Mouse (Mus musculus): ENCODE measurements at regions not wholly inside any gene's neighbourhood (a gene's known extent, or its start where the extent isn't known, plus 50 kb on each side); places are given as distances from the start of the nearest gene placed in this dataset.
A peak's percentile ranks its signal among the peaks of the same experiment; 100 is the strongest.

DNA sequence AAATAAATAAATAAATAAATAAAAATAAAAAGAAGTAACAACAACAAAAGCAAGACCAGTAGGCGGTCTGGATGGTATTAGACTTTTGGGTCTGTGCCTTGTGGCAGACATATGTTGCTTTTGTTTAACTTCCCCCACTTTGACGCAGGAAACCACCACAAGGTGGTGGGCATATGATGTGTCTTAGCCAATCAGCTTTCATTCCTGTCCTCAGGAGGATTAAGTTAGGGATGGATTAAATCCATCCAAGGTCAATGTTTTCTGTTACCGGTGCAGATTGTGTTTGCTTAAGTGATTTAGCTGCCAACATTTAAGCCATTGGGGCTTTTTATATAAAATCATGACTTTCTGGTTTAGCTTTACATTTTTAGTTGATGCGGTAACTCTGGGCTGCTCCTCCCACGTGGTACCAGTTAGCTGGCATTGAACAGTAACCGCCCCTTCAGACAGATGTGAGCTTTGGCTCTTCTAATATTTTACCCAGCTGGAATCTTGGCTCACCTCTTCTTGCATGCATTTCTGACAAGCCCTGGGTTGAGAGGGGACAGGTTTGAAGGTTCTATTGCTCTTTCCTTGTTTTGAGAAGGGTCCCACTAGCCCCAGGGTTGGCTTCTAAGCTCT, 121.0 kb upstream of the Xylt1 start:
- DNase-seq (ENCODE audit: low spot score in 2 of 2): no peak

- DNase-seq (ENCODE audit: low spot score in 2 of 2): no peak
Measured at GRCm38 (mm10) chr7:117260596-117260995, 120.2 kb upstream of the Xylt1 start.

- no peak for DNase-seq (ENCODE audit: low spot score in 2 of 2)
Measured at GRCm38 (mm10) chr7:117263126-117263525, 117.7 kb upstream of the Xylt1 start.

GRCm38 (mm10) chr7:117264341-117264740, 116.4 kb upstream of the Xylt1 start:
- no peak for DNase-seq (ENCODE audit: low spot score in 2 of 2)

DNA sequence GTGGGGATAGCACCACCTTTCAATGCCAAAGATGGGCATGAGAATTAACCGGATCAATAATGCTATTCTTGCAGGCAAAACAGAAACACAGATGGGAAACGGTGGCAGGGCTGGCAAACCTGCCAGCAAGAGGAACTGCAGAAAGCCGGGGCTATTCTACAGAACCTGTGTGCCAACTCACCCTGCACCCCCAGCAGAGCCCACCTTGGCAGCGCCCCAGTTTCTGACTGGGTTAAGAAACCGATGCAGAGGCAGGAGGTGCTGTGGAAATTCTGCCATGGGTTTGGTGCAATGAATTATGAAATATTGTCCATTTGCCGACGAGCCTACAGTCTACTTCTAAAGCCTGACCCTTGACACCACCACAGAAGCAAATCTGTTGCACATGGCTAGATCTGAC, 112.7 kb upstream of the Xylt1 start:
- no peak for DNase-seq (ENCODE audit: low spot score in 2 of 2)

- no peak for DNase-seq (ENCODE audit: low spot score in 2 of 2)
Measured at GRCm38 (mm10) chr7:117269263-117269897, 111.4 kb upstream of the Xylt1 start.

DNA sequence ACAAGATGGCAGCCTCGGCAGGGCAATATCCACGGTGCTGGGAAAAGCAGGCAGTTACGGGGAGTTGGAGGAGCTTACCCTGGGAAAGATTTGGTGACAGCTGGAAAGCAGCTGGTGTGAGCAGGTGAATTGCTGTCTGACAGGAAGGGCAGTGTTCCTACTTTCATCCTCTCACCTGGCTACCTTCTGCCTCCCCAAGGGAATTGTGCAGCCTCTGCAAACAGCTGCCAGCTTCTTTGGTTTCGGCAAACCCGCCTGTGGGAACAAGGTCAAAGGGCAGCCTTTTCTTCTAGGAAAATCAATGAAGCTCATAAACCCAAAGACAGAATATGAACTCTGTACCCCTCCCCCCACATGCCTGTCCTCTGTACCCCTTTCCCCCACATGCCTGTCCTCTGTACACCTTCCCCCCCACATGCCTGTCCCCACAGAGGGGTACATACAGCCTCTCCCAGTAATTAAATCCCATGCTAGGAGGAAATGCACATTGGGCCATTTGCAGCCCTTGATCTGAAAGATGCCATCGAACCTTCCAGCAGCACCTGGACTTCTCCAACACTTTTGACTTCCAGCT, 102.3 kb upstream of the Xylt1 start:
- no peak for DNase-seq (ENCODE audit: low spot score in 2 of 2)

DNA sequence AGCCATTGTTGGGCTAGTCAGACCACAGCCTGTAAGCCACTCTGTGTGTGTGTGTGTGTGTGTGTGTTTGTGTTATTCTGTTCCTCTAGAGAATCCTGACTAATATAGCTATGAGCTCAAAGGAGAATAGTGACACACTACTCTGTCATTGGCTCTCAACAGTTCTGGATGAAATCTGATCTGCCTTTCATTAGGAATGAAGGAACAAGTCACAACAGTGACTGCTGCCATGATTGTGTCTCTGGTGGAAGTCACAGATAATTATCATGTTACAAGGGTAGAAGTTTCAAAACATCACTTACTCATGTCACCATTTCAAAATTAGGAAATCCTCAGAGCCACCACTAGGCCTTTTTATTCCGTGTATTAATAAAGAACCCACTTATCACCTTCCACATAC, 98.6 kb upstream of the Xylt1 start:
- DNase-seq (ENCODE audit: low spot score in 2 of 2): no peak

DNA sequence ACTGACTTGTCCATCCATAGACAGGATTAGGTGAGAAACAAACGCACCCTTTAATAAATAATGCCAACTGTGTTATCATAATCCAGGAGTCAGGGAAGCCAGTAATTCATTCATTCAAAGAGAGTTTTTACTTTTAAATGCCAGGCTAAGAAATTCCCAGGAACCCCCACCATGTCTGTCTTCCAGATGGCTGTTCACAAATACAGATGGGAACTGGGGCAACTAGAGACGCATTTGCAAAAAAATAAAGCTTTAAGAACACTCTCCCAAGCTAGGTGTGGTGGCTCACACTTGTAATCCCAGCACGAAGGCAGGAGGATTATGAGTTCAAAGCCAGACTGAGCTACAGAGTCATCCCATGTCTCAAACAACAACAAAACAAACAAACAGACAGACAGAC, 95.6 kb upstream of the Xylt1 start:
- DNase-seq (ENCODE audit: low spot score in 2 of 2): no peak

GRCm38 (mm10) chr7:117285985-117286384, 94.8 kb upstream of the Xylt1 start:
- no peak for DNase-seq (ENCODE audit: low spot score in 2 of 2)

- DNase-seq (ENCODE audit: low spot score in 2 of 2): peak; percentile 24 to 41
Measured at GRCm38 (mm10) chr7:117303705-117304104, 77.1 kb upstream of the Xylt1 start.

DNA sequence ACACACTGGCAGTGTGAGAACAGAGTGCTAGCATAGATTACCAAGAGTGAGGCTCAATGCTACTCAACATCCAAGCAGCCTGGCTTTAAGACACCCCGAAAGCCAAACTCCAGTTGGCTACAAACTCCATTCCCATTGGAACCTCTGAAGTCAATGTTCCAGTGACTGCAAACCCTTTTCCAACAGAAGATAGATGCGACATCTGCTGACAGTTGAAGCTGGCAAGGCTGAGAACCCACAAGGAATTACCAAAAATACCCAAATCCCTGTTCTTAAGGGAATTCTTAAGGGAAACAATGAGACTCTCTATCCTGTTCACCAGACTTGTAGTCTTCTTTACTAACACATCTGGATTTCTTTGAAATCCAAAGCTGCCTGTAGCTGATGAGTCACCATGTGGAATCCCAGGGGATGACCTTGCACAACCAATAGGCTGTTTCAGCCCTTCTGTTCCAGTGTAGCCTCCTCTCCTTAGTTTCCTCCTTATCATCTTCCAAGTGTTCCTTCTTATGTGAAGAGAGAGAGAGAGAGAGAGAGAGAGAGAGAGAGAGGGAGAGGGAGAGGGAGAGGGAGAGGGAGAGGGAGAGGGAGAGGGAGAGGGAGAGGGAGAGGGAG, 70.1 kb upstream of the Xylt1 start:
- DNase-seq (ENCODE audit: low spot score in 2 of 2): peak; percentile 45

GRCm38 (mm10) chr7:117311316-117311715, 69.5 kb upstream of the Xylt1 start:
- DNase-seq (ENCODE audit: low spot score in 2 of 2): no peak

DNA sequence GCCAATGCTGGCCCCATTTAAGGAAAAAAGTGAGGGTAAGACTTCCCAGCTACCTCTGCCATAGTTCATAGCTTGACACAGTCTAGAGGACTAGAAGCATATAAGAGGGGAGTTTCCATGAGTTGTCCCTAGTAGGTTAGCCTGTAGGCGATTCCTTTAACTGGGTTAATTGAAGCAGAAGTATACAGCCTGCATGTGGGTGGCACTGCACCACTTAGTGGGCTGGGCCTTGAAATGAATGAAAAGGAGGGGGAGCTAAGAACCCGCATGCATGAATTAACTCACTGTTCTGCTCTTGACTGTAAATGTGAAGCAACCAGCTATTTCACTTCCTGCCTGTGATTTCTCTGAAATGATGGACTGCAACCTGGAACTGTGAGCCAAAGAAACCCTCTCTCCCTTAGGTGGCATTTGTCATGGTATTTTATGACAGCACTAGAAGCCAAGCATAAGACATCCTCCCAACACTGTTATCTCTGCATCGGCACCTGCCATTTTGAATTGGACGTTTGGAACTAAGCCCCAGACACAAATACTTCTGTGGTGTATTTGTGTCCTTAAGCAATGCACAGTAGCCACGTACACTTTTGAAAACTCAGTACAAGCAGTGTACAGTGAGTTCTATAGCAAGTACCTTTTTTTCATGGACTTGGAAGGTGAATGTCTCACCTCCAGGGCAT, 64.5 kb upstream of the Xylt1 start:
- no peak for DNase-seq (ENCODE audit: low spot score in 2 of 2)

DNA sequence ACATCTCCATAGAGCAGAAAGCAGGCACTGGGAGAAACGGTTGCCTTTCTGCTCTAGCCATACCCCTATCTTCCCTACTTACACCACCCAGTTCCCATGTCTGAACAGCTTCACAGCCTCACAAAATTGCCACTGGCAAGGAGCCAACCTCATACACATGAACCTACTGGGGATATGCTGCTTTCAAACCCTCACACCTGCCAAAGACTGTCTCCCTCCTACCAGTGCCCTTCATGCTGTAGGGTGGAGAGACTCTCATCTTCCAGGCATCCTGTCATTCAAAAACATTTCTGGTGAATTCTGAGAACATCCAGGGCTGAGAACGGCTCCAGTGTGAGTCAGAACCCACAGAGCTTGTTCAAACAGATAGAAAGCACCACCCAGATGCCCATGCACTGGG, 63.4 kb upstream of the Xylt1 start:
- DNase-seq (ENCODE audit: low spot score in 2 of 2): no peak

DNA sequence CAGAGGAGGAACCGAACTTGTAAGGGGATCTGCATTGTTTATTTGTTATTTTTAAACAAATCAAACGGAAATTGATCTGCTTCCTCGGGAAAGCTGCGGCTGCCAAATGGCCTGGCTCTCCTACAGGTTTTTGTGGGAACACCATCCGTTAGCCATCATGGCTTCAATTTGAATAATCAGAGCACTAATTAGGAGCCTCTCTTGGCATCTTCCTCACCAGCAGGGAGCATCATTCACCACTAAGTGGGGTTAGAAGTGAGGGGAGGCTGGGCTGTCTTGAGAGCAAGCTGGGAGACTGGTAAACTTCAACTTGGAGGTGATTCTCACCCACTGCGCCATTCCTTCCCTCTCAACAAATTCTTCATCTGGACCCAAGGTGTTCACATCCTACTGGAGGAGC, 60.2 kb upstream of the Xylt1 start:
- no peak for DNase-seq (ENCODE audit: low spot score in 2 of 2)

Data from gastrocnemius, adult 8-10 months (tissue).